Mouse (Mus musculus) limb, embryonic 14.5 days (tissue): ENCODE results near the gene Hmgcll1. TPM values are rescaled to one million over a fixed set of nuclear protein-coding genes. Genes with fewer than 3 reads are reported as not detected.

Experiments
- ATAC-seq: fragments of 200-750 bp; cut with Nextera tagmentation; 2 replicates; pipeline ENCODE4 v1.8.0; 2017; ENCODE audit warnings: low read depth, moderate number of reproducible peaks, moderate TSS enrichment; ENCODE audit not compliant: low FRiP score
- DNase-seq: peaks from one replicate; pipeline ENCODE4 v3.0.0-alpha.2; 2015; ENCODE audit warnings: low spot score
- H3K27ac ChIP-seq: fragments of 300-500 bp; sonication (generic); replicated peaks from 2 replicates; pipeline ENCODE4 v1.5.1; 2014; ENCODE audit warnings: low read depth, mild to moderate bottlenecking, low read length, moderate library complexity, mixed read lengths
- H3K27me3 ChIP-seq: fragments of 300-500 bp; sonication (generic); 2 replicates; pipeline ENCODE4 v1.6.1; 2014; ENCODE audit warnings: low read length, mixed read lengths; ENCODE audit not compliant: control insufficient read depth, insufficient read depth
- H3K36me3 ChIP-seq: fragments of 300-500 bp; sonication (generic); 2 replicates; pipeline ENCODE4 v1.6.1; 2014; ENCODE audit warnings: mild to moderate bottlenecking, low read length, moderate library complexity, mixed read lengths; ENCODE audit not compliant: control insufficient read depth, insufficient read depth
- H3K4me1 ChIP-seq: fragments of 300-500 bp; sonication (generic); 2 replicates; pipeline ENCODE4 v1.6.1; 2014; ENCODE audit warnings: antibody characterized with exemption, low read length, mixed read lengths; ENCODE audit not compliant: control insufficient read depth, insufficient read depth
- H3K4me2 ChIP-seq: fragments of 300-500 bp; sonication (generic); replicated peaks from 2 replicates; pipeline ENCODE4 v1.6.1; 2014; ENCODE audit warnings: low read depth, mild to moderate bottlenecking, low read length, moderate library complexity; ENCODE audit not compliant: severe bottlenecking
- H3K4me3 ChIP-seq: fragments of 300-500 bp; sonication (generic); replicated peaks from 2 replicates; pipeline ENCODE4 v1.5.1; 2014; ENCODE audit warnings: low read length
- H3K9ac ChIP-seq: fragments of 300-500 bp; sonication (generic); 2 replicates; pipeline ENCODE4 v1.6.1; 2014; ENCODE audit warnings: mild to moderate bottlenecking, low read depth, low read length, moderate library complexity; ENCODE audit not compliant: severe bottlenecking
- H3K9me3 ChIP-seq: fragments of 300-500 bp; sonication (generic); 2 replicates; pipeline ENCODE4 v1.6.1; 2016; ENCODE audit warnings: low read length; ENCODE audit not compliant: control insufficient read depth
- POLR2A ChIP-seq: fragments of 200-500 bp; IDR thresholded peaks from 2 replicates; pipeline ENCODE4 v1.8.0; 2012; ENCODE audit warnings: inconsistent platforms, mild to moderate bottlenecking, moderate library complexity, borderline replicate concordance; ENCODE audit not compliant: insufficient read depth, insufficient read length; ENCODE audit errors: extremely low read depth
- WGBS: fragments of 180-500 bp; shearing (Covaris S2); extraction: QIAGEN DNeasy Blood & Tissue Kit; methylation state at CpG from one replicate; pipeline ENCODE4 v1.1.7; 2014; 5-methylcytosine and 5-hydroxymethylcytosine counted together
- polyA plus RNA-seq, 2 experiments: library from polyadenylated mRNA; depleted of rRNA in 1 of 2; stranded (reverse) in 1 of 2; unstranded in 1 of 2; fragments of >200 nt; fragmentation: Nextera tagmentation in 1 of 2; extraction: Ambion mirVana in 1 of 2; gene quantifications; 2 replicates each; pipeline versions ENCODE4 v1.2.1 to v1.2.3; 2012 to 2014

Hmgcll1 gene
- polyA plus RNA-seq, 2 experiments = 2.8 to 3.3 TPM

DNA sequence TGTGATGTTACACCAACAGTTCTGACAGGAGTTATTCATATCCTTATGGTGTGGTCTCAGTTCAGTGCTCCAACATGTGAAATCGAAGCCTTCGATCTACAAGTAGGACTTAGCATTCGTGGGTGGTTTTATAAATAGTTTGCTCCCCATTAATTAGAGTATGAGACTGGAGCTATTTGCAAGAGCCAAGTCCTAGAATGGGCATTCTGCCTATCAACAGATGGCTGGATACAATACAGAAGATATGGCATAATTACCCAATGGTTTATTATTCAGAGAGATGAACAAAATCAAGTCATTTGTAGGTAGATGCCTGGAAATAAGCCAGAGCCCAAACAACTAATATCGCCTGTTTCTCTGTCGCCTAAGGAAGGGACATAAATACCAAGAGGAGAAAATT lies 1.3 kb downstream of the Hmgcll1 start:
- no peak for DNase-seq
- Histone ChIP-seq H3K36me3 (no peaks in the 10 kb centered on the region), H3K9ac (no peak overlapping the region), H3K4me1 (peaks cover 9% of the 10 kb centered on the region; the same call in 1 of the 2 replicates), H3K4me3 (no peak overlapping the region), H3K9me3 (no peaks in the 10 kb centered on the region), H3K4me2 (no peak overlapping the region), H3K27me3 (no peaks in the 10 kb centered on the region), H3K27ac (no peak overlapping the region)
- 62% methylated on average over 5 of the region's 5 CpGs for WGBS
- no peak for ATAC-seq
- TF ChIP-seq POLR2A = no peak

- H3K36me3 ChIP-seq = no peaks in the 10 kb centered on the region
- H3K27ac ChIP-seq = no peak overlapping the region
- DNase-seq (no peak), ATAC-seq (no peak)
- no peak for TF ChIP-seq POLR2A
- H3K4me2 ChIP-seq = no peak overlapping the region
- no peak overlapping the region for H3K9ac ChIP-seq
- H3K4me1 ChIP-seq = peaks cover 9% of the 10 kb centered on the region; the same call in 1 of the 2 replicates
- no peaks in the 10 kb centered on the region for H3K9me3 ChIP-seq
- no peak overlapping the region for H3K4me3 ChIP-seq
- H3K27me3 ChIP-seq = no peaks in the 10 kb centered on the region
- 93% methylated on average over 10 of the region's 10 CpGs for WGBS
These were observed 1.9 kb downstream of the Hmgcll1 start for GRCm38 (mm10) chr9:76016506-76016905.

GRCm38 (mm10) chr9:76023551-76023973 lies 8.9 kb downstream of the Hmgcll1 start:
- no peak for TF ChIP-seq POLR2A
- Histone ChIP-seq H3K36me3 (no peaks in the 10 kb centered on the region), H3K4me1 (peaks cover 11% of the 10 kb centered on the region), H3K4me2 (no peak overlapping the region), H3K27me3 (no peaks in the 10 kb centered on the region), H3K27ac (peak overlapping the region; percentile 73; the same call in 1 of the 2 replicates), H3K9ac (no peak overlapping the region), H3K9me3 (no peaks in the 10 kb centered on the region), H3K4me3 (no peak overlapping the region)
- 68% methylated on average over 5 of the region's 5 CpGs for WGBS
- no peak for ATAC-seq
- no peak for DNase-seq

DNA sequence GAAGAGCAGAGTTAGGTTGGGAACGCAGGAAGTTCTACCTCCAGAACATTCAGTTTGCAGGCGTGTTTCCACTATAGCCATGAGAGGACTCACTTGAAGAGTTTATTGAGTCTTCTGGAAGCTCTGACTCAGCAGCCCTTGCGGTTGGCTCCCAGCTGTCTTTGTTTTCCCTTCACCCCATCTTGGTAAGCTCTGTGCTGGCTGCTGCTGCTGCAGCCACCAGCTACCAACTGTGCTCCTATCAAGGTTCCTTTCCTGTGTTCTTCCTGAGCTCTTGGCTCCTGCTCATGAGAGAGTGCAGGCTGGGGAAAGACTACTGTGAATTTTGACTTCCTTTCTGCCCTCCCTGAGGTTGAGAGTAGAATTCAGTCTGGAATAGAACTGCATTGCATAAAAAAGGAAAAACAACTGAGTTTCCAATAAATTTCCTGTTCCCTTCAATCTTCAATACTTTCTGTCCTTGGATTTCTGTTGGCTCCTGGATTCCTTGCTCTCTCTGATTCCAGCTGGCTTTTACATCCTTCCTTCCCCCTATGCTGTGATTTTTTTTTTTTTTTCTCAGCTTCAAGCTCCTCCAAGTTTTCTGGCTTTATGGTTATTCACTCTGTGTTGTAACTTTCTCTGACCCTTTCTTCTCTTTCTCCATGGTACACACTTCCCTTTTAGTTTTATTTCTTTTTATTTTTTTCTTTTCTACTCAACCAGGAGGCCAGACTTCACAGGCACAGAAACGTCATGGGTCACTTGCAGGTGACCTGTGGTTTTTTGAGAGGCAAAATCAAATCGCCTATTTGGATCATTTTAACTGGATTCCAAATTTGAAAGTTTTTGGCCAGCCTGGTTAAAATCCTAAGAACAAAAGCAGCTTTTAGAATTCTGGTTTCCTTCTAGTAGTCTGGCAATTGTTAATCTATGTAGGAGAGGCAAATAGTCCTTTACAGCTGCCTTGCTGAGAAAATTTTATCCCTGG lies 9.9 kb downstream of the Hmgcll1 start:
- H3K27me3 ChIP-seq = no peaks in the 10 kb centered on the region
- peak overlapping the region; percentile 73 for H3K27ac ChIP-seq
- H3K36me3 ChIP-seq = no peaks in the 10 kb centered on the region
- H3K9ac ChIP-seq = no peak overlapping the region
- no peaks in the 10 kb centered on the region for H3K9me3 ChIP-seq
- H3K4me1 ChIP-seq = peaks cover 14% of the 10 kb centered on the region
- H3K4me2 ChIP-seq = no peak overlapping the region
- no peak for TF ChIP-seq POLR2A
- peak; percentile 15; the same call in 1 of the 2 replicates for ATAC-seq
- H3K4me3 ChIP-seq = no peak overlapping the region
- DNase-seq = peak; percentile 30
- 26% methylated on average over 5 of the region's 5 CpGs for WGBS

- no peak overlapping the region for H3K27ac ChIP-seq
- no peaks in the 10 kb centered on the region for H3K9me3 ChIP-seq
- H3K4me2 ChIP-seq = no peak overlapping the region
- H3K4me3 ChIP-seq = no peak overlapping the region
- WGBS = 46% methylated on average over 16 of the region's 16 CpGs
- H3K9ac ChIP-seq = no peak overlapping the region
- H3K4me1 ChIP-seq = peaks cover 3% of the 10 kb centered on the region; the same call in 1 of the 2 replicates
- H3K27me3 ChIP-seq = no peaks in the 10 kb centered on the region
- peak; percentile 34 for DNase-seq
- no peak for ATAC-seq
- no peak for TF ChIP-seq POLR2A
- H3K36me3 ChIP-seq = no peaks in the 10 kb centered on the region
These were observed 15.0 kb downstream of the Hmgcll1 start for GRCm38 (mm10) chr9:76029471-76030199.
